Mouse (Mus musculus) skeletal muscle tissue, adult 2 months (tissue): ENCODE measurements at regions not wholly inside any gene's neighbourhood (a gene's known extent, or its start where the extent isn't known, plus 50 kb on each side); places are given as distances from the start of the nearest gene placed in this dataset.
A peak's percentile ranks its signal among the peaks of the same experiment; 100 is the strongest.
"Not testable (repeated sequence)": the region's sequence is repeated elsewhere in the genome, so short reads cannot be mapped to it uniquely, and the experiment has no call there.

Experiments used
- DNase-seq: peaks from one replicate; pipeline ENCODE4 v3.0.0-alpha.2; 2012; ENCODE audit warnings: low read depth, low spot score

GRCm38 (mm10) chr5:142281997-142282396 is 119.3 kb upstream of the Foxk1 start:
- no peak for DNase-seq

DNA sequence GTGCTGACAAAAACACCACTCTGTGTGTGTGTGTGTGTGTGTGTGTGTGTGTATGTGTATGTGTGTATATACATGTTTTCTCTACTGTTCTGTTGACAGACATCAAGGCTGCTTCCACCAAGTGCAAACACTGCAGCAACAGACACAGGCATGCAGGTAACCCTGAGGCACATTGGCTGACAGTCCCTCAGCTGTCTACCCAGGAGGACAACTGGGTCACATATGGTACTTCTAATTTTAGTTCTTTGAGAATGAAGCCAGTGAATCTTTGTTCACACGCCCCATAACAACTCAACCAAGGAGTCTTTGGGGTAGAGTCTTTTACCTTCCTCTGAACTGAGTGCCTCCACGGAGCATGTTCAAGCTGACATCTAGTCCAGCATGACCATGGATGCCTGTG is 113.3 kb upstream of the Foxk1 start:
- DNase-seq: no peak

DNA sequence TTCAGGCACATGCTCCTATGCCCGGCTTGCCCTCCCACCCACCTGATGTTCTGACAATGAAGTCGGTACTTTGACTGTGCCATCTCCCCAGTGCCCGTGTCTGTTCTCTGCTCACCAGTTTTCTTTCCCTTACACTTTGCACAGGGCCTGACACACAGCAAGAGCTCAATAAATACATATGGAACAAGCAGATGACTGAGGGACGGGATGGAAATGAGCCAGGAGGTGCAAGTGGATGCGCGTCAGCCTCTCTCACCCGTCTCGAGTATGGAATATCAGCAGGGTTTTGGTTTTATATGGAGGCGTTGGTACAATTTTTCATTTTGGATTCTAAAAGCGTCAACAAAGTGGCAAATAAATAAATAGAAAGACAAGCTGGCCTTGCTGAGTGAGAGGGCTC is 109.8 kb upstream of the Foxk1 start:
- no peak for DNase-seq

- DNase-seq: not testable (repeated sequence)
Measured at GRCm38 (mm10) chr5:142296401-142296800, 104.9 kb upstream of the Foxk1 start.

DNA sequence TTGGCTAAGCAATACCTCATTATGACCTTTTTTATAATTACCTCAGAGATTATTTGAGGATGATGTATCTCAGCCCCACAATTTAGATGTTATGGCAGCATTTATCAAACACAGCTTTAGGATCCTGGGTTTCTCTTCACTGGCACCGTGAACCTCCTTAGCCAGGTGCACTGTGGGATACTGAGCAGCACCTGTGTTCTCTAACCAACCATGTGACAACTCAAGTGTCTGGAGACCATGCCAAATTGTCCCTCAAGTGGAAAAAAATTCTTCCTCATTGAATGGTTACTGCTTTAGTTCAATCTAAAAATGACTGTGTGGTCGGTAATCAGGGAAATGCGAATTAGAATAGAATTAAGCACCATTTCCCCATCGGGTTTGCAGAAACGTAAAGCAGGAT is 101.7 kb upstream of the Foxk1 start:
- no peak for DNase-seq

GRCm38 (mm10) chr5:142308511-142308910 is 92.8 kb upstream of the Foxk1 start:
- no peak for DNase-seq

GRCm38 (mm10) chr5:142313944-142314343 is 87.4 kb upstream of the Foxk1 start:
- DNase-seq: peak; percentile 71

DNA sequence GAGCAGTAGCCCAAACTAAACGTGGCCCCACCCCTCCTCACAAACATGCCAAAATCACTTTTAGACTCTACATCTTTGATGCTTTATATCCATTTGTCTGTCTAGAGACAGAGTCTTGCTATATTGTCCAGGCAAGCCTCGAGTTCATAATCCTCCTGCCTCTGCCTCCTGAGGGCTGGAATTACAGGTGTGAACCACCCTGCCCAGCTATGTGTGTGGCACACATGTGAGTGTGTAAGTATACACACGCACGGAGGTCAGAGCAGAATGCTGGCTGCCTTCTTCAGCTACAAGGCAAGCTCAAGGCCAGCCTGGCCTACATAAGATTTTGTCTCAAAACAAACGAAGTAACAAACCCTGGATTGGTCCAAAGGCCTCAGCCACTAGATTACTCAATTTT is 86.8 kb upstream of the Foxk1 start:
- DNase-seq: no peak

- DNase-seq: peak; percentile 37
Measured at GRCm38 (mm10) chr5:142319268-142319667, 82.0 kb upstream of the Foxk1 start.

GRCm38 (mm10) chr5:142321316-142321715 is 80.0 kb upstream of the Foxk1 start:
- no peak for DNase-seq

GRCm38 (mm10) chr5:142324928-142325327 is 76.4 kb upstream of the Foxk1 start:
- DNase-seq: no peak

DNA sequence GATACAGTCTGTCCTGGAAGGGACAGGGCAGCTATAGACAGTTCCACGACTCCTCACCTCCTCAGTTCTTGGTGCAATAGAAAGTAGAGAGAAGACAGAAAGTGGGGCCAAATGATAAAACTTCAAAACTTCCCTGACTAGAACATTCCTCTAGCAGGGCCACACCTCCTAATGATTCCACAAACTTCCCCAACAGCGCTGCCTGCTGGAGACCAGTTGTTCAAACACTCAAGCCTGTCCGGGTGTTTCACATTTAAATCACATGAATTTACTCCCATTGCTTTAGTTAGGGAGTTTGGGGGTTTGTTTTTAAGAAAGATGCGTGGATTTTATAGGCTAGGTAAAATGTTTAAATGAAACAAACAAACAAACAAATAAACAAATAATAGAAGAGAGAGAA is 75.7 kb upstream of the Foxk1 start:
- DNase-seq: no peak

DNA sequence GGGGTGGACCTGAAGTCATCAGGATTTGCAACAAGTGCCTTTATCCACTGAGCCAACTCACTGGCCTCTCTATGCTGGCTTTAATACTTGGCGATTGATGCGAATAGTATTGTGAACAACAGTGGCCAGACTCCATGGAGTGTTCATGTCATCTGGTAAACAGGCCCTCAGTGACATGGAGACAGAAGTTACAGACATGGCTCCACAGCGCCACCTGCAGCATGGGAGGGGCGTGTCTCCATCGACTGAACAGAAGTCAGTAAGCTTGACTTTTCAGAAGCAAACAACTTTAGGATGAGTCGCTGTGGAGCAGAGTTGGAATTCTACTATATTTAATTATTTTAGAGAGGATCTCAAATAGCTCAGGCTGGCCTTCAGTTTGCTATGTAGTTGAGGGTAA is 74.0 kb upstream of the Foxk1 start:
- DNase-seq: no peak

GRCm38 (mm10) chr5:142329724-142330520 is 71.4 kb upstream of the Foxk1 start:
- no peak for DNase-seq

DNA sequence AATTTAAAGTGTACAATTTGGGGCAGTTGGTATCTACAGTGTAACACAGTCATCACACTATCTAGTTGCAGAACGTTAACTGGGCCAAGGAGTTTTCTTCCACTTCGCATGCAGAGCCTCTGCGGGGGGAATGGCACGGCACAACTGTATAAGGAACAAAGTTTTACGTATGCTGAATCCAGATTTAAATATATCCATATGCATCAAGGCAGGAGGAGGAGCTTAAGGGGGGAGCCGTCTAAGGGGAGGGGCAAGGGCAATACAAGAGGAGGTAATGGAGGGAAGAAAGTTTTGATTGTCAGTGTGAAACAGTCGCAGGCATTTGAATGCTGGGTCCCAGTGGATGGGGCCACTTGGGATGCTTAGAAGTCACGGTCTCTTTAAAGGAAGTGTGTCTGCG is 68.6 kb upstream of the Foxk1 start:
- no peak for DNase-seq

DNA sequence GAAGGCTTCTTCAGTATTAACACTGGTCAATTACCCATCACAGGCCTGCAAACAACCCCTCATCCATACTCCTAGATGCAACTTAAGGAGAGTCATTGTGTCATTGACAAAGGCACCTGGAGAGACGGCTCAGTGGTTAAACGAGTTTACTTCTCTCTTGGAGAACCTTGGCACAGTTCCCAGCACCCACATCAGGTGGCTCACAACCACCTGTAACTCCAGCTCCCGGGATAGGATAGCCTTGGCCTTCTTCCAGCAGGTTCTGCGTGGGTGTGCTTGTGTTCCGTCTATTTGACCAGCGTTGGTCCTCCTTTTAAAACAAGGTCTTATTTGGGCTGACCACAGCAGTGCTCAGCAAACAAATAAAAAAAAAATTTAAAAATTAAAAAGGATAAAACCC is 63.9 kb upstream of the Foxk1 start:
- no peak for DNase-seq

DNA sequence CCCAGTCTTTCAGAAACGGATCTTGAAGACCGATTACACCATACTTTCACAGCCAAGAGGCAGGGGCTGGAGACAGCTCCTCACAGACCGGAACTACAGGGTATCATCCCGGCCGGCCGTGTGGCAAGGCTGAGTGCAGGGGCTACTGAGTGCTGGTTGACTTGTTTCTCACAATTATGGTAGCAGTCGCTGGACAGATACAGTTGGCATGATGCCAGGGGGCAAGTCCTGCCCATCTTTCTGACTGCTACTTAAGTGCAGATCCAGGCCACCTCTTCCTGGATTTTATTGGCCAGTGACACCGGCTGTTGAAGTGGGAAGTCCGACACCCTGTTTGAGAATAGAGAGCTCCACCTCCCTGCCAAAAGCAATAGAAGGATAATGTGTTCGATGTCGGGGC is 63.2 kb upstream of the Foxk1 start:
- no peak for DNase-seq

DNA sequence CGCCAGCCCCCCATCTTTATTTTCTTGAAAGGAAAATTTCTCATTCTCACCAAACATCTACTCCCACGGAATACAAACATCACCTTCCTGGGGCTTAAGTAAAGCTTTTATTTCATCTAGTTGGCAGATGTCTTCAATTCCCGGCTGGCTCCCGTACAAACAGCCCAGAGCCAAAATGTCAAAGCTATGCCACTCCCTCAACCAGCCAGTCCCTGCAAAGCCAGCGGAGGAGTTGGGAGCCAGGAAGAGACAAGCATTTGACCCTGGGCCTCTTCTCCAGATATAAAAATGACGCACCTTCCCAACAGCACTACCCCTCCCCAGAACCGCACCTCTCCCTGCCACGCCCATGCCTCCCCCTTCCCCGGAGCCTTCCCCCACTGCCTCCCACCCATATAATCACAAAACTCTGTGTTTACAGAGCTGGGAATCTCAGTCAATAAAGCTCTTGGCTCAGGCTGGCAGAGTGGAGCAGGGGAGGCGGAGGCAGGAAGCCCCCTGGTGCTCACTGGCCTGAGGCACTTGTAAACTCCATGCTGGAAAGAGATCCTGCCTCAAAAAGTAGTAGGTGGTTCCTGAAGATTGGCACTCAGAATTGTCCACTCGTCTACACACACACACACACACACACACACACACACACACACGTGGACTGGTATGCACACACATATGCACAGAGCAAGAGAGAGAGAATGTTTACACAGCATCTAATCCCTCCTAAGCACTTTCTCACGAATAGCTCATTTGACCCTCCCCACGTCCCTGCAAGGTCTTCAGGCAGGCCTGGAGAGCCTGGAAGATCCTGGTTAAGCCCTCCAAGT is 60.9 kb upstream of the Foxk1 start:
- no peak for DNase-seq

DNA sequence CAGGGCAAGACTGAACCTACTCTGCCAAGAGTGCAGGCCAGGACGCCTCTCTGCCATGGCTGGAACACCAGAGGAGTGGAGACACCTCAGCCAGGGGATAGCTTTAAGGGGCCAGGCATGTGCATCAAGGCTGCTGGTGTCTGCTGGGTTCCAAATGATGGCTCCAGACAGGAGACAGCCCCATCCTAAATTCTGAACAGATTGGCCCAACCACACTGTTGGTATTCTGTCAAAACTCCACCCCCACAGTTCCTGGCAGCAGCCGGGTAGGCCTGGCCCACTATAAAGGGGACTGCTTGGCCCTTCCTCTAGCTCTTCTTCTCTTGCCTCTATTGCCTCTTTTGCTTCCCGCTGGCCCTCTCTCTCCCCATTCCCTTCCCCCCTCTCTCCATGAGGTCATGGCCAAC is 60.3 kb upstream of the Foxk1 start:
- DNase-seq: no peak

GRCm38 (mm10) chr5:142346454-142346853 is 54.8 kb upstream of the Foxk1 start:
- no peak for DNase-seq

DNA sequence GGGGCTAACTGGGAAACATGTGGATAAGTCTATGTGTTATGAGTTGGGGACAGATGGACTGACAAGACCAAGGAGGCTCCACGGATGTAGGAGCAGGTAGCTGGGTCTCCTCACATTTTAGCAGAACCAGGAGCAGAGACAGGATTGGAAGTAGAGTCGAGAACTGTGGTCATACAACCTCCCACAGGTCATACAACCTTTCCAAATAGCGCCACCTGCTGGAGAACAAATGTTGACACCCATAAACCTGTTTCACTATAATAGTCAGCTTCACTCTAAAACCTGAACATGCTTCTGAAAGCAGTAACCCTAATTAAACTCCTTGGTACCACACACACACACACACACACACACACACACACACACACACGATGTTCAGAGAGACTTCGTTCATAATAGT is 50.7 kb upstream of the Foxk1 start:
- DNase-seq: no peak
